Mouse (Mus musculus): ENCODE data around the gene C730034F03Rik. TPM values are rescaled to one million over a fixed set of nuclear protein-coding genes. Genes with fewer than 3 reads are reported as not detected.

The C730034F03Rik gene
- 3.8 and 4.1 TPM in 2 replicates for polyA plus RNA-seq (2015; fragmentation: Nextera tagmentation; extraction: Ambion mirVana)

- under 1% methylated on average over 70 of the region's 70 CpGs for WGBS
- H3K27ac ChIP-seq (ENCODE audit: low read length): peak within 1 kb of the TSS; percentile 98
- ATAC-seq (replicated peaks; ENCODE audit: extremely low read depth, insufficient read depth, low FRiP score): peak; percentile 82
- H3K4me1 ChIP-seq (ENCODE audit: control insufficient read depth, insufficient read depth, low read length): peaks cover 21% of the 10 kb centered on the region
- peak within 1 kb of the TSS; percentile 67 for H3K4me3 ChIP-seq (ENCODE audit: low read length)
- no peaks in the 10 kb centered on the region for H3K9me3 ChIP-seq (replicated peaks; ENCODE audit: control insufficient read depth, low read length)
- no peaks in the 10 kb centered on the region for H3K27me3 ChIP-seq (ENCODE audit: control insufficient read depth, insufficient read depth, low read length)
- peak within 1 kb of the TSS; percentile 69 for H3K4me2 ChIP-seq (ENCODE audit: low read depth, low read length)
- peaks cover 15% of the 10 kb centered on the region for H3K36me3 ChIP-seq (ENCODE audit: control insufficient read depth, insufficient read depth)
- H3K9ac ChIP-seq (ENCODE audit: low read length): peak within 1 kb of the TSS; percentile 86
Measured at GRCm38 (mm10) chr15:89429352-89430221, at the start of gene C730034F03Rik, which contains the start of the genes Gm44502 and Chkb. C730034F03Rik (plus strand) TSS chr15:89429589. Gm44502 (minus strand) TSS chr15:89429696. Chkb (minus strand) TSS chr15:89429908.

GRCm38 (mm10) chr15:89384617-89385016, 44.8 kb upstream of the C730034F03Rik start, which contains the start of gene Klhdc7b:
Klhdc7b (plus strand) TSS chr15:89384917.
- Histone ChIP-seq H3K36me3 (ENCODE audit: control insufficient read depth, insufficient read depth) (no peaks in the 10 kb centered on the region), H3K4me3 (ENCODE audit: low read length) (no peak within 1 kb of the TSS), H3K4me2 (ENCODE audit: low read depth, low read length) (no peak within 1 kb of the TSS), H3K9me3 (replicated peaks; ENCODE audit: control insufficient read depth, low read length) (no peaks in the 10 kb centered on the region), H3K9ac (ENCODE audit: low read length) (no peak within 1 kb of the TSS), H3K4me1 (ENCODE audit: control insufficient read depth, insufficient read depth, low read length) (0 out of 2 replicates have a peak, but pooled peaks cover under 1% of the 10 kb centered on the region), H3K27ac (ENCODE audit: low read length) (no peak within 1 kb of the TSS), H3K27me3 (ENCODE audit: control insufficient read depth, insufficient read depth, low read length) (peaks cover 8% of the 10 kb centered on the region)
- no peak for ATAC-seq (replicated peaks; ENCODE audit: extremely low read depth, insufficient read depth, low FRiP score)
- 72% methylated on average over 7 of the region's 7 CpGs for WGBS

GRCm38 (mm10) chr15:89387127-89387526, 42.3 kb upstream of the C730034F03Rik start:
- H3K9ac ChIP-seq (ENCODE audit: low read length): no peak overlapping the region
- no peak overlapping the region for H3K4me2 ChIP-seq (ENCODE audit: low read depth, low read length)
- H3K4me3 ChIP-seq (ENCODE audit: low read length): no peak overlapping the region
- H3K36me3 ChIP-seq (ENCODE audit: control insufficient read depth, insufficient read depth): no peaks in the 10 kb centered on the region
- 32% methylated on average over 12 of the region's 12 CpGs for WGBS
- no peak overlapping the region for H3K27ac ChIP-seq (ENCODE audit: low read length)
- no peak; the same call in 1 of the 2 replicates for ATAC-seq (replicated peaks; ENCODE audit: extremely low read depth, insufficient read depth, low FRiP score)
- H3K4me1 ChIP-seq (ENCODE audit: control insufficient read depth, insufficient read depth, low read length): no peaks in the 10 kb centered on the region
- H3K27me3 ChIP-seq (ENCODE audit: control insufficient read depth, insufficient read depth, low read length): peaks cover 5% of the 10 kb centered on the region; the same call in 1 of the 2 replicates
- no peaks in the 10 kb centered on the region for H3K9me3 ChIP-seq (replicated peaks; ENCODE audit: control insufficient read depth, low read length)

- Histone ChIP-seq H3K9ac (ENCODE audit: low read length) (no peak overlapping the region), H3K27ac (ENCODE audit: low read length) (no peak overlapping the region), H3K9me3 (replicated peaks; ENCODE audit: control insufficient read depth, low read length) (no peaks in the 10 kb centered on the region), H3K27me3 (ENCODE audit: control insufficient read depth, insufficient read depth, low read length) (peaks cover 5% of the 10 kb centered on the region; the same call in 1 of the 2 replicates), H3K4me2 (ENCODE audit: low read depth, low read length) (no peak overlapping the region), H3K4me3 (ENCODE audit: low read length) (no peak overlapping the region), H3K36me3 (ENCODE audit: control insufficient read depth, insufficient read depth) (no peaks in the 10 kb centered on the region), H3K4me1 (ENCODE audit: control insufficient read depth, insufficient read depth, low read length) (no peaks in the 10 kb centered on the region)
- WGBS: 87% methylated on average over 10 of the region's 10 CpGs
- no peak for ATAC-seq (replicated peaks; ENCODE audit: extremely low read depth, insufficient read depth, low FRiP score)
Measured at GRCm38 (mm10) chr15:89390081-89390480, 39.3 kb upstream of the C730034F03Rik start.

GRCm38 (mm10) chr15:89396883-89397282, 32.5 kb upstream of the C730034F03Rik start:
- no peaks in the 10 kb centered on the region for H3K9me3 ChIP-seq (replicated peaks; ENCODE audit: control insufficient read depth, low read length)
- H3K27me3 ChIP-seq (ENCODE audit: control insufficient read depth, insufficient read depth, low read length): no peaks in the 10 kb centered on the region
- no peak overlapping the region for H3K4me2 ChIP-seq (ENCODE audit: low read depth, low read length)
- H3K36me3 ChIP-seq (ENCODE audit: control insufficient read depth, insufficient read depth): no peaks in the 10 kb centered on the region
- 81% methylated on average over 4 of the region's 4 CpGs for WGBS
- no peak overlapping the region for H3K9ac ChIP-seq (ENCODE audit: low read length)
- ATAC-seq (replicated peaks; ENCODE audit: extremely low read depth, insufficient read depth, low FRiP score): no peak
- H3K27ac ChIP-seq (ENCODE audit: low read length): no peak overlapping the region
- H3K4me3 ChIP-seq (ENCODE audit: low read length): no peak overlapping the region
- no peaks in the 10 kb centered on the region for H3K4me1 ChIP-seq (ENCODE audit: control insufficient read depth, insufficient read depth, low read length)

GRCm38 (mm10) chr15:89398146-89398545, 31.2 kb upstream of the C730034F03Rik start:
- ATAC-seq (replicated peaks; ENCODE audit: extremely low read depth, insufficient read depth, low FRiP score): no peak
- H3K9ac ChIP-seq (ENCODE audit: low read length): no peak overlapping the region
- H3K4me2 ChIP-seq (ENCODE audit: low read depth, low read length): no peak overlapping the region
- no peak overlapping the region for H3K4me3 ChIP-seq (ENCODE audit: low read length)
- H3K4me1 ChIP-seq (ENCODE audit: control insufficient read depth, insufficient read depth, low read length): no peaks in the 10 kb centered on the region
- H3K27me3 ChIP-seq (ENCODE audit: control insufficient read depth, insufficient read depth, low read length): no peaks in the 10 kb centered on the region
- WGBS: 79% methylated on average over 2 of the region's 2 CpGs
- H3K27ac ChIP-seq (ENCODE audit: low read length): no peak overlapping the region
- H3K9me3 ChIP-seq (replicated peaks; ENCODE audit: control insufficient read depth, low read length): no peaks in the 10 kb centered on the region
- no peaks in the 10 kb centered on the region for H3K36me3 ChIP-seq (ENCODE audit: control insufficient read depth, insufficient read depth)

GRCm38 (mm10) chr15:89399716-89400115, 29.7 kb upstream of the C730034F03Rik start:
- no peak for ATAC-seq (replicated peaks; ENCODE audit: extremely low read depth, insufficient read depth, low FRiP score)
- Histone ChIP-seq H3K27ac (ENCODE audit: low read length) (no peak overlapping the region), H3K9ac (ENCODE audit: low read length) (no peak overlapping the region), H3K27me3 (ENCODE audit: control insufficient read depth, insufficient read depth, low read length) (no peaks in the 10 kb centered on the region), H3K4me2 (ENCODE audit: low read depth, low read length) (no peak overlapping the region), H3K4me1 (ENCODE audit: control insufficient read depth, insufficient read depth, low read length) (no peaks in the 10 kb centered on the region), H3K36me3 (ENCODE audit: control insufficient read depth, insufficient read depth) (no peaks in the 10 kb centered on the region), H3K9me3 (replicated peaks; ENCODE audit: control insufficient read depth, low read length) (no peaks in the 10 kb centered on the region), H3K4me3 (ENCODE audit: low read length) (no peak overlapping the region)
- 47% methylated on average over 1 of the region's 1 CpGs for WGBS

GRCm38 (mm10) chr15:89402471-89402870, 26.9 kb upstream of the C730034F03Rik start:
- Histone ChIP-seq H3K9ac (ENCODE audit: low read length) (no peak overlapping the region), H3K9me3 (replicated peaks; ENCODE audit: control insufficient read depth, low read length) (peaks cover 3% of the 10 kb centered on the region), H3K4me2 (ENCODE audit: low read depth, low read length) (no peak overlapping the region), H3K27ac (ENCODE audit: low read length) (no peak overlapping the region), H3K4me1 (ENCODE audit: control insufficient read depth, insufficient read depth, low read length) (no peaks in the 10 kb centered on the region), H3K36me3 (ENCODE audit: control insufficient read depth, insufficient read depth) (no peaks in the 10 kb centered on the region), H3K27me3 (ENCODE audit: control insufficient read depth, insufficient read depth, low read length) (no peaks in the 10 kb centered on the region), H3K4me3 (ENCODE audit: low read length) (no peak overlapping the region)
- no peak for ATAC-seq (replicated peaks; ENCODE audit: extremely low read depth, insufficient read depth, low FRiP score)
- WGBS: 83% methylated on average over 1 of the region's 1 CpGs

Data from heart, embryonic 16.5 days (tissue).